Mouse (Mus musculus) neural tube, embryonic 15.5 days (tissue): ENCODE data around the gene Fh1. TPM values are rescaled to one million over a fixed set of nuclear protein-coding genes. Genes with fewer than 3 reads are reported as not detected.

Experiments used
- ATAC-seq: fragments of 200-750 bp; cut with Nextera tagmentation; 2 replicates; pipeline ENCODE4 v1.8.0; 2017; ENCODE audit warnings: mild to moderate bottlenecking, moderate TSS enrichment, moderate library complexity; ENCODE audit not compliant: low FRiP score
- H3K27ac ChIP-seq: fragments of 300-500 bp; sonication (generic); replicated peaks from 2 replicates; pipeline ENCODE4 v1.5.1; 2015; ENCODE audit warnings: mild to moderate bottlenecking, inconsistent platforms
- H3K27me3 ChIP-seq: fragments of 300-500 bp; sonication (generic); replicated peaks from 2 replicates; pipeline ENCODE4 v1.6.1; 2015; ENCODE audit warnings: inconsistent platforms
- H3K36me3 ChIP-seq: fragments of 300-500 bp; sonication (generic); 2 replicates; pipeline ENCODE4 v1.6.1; 2015; ENCODE audit warnings: inconsistent platforms
- H3K4me1 ChIP-seq: fragments of 300-500 bp; sonication (generic); 2 replicates; pipeline ENCODE4 v1.6.1; 2015; ENCODE audit warnings: inconsistent platforms
- H3K4me2 ChIP-seq: fragments of 300-500 bp; sonication (generic); 2 replicates; pipeline ENCODE4 v1.6.1; 2015; ENCODE audit warnings: inconsistent platforms, mild to moderate bottlenecking, moderate library complexity
- H3K4me3 ChIP-seq: fragments of 300-500 bp; sonication (generic); replicated peaks from 2 replicates; pipeline ENCODE4 v1.5.1; 2015; ENCODE audit warnings: mild to moderate bottlenecking, inconsistent platforms
- H3K9ac ChIP-seq: fragments of 300-500 bp; sonication (generic); replicated peaks from 2 replicates; pipeline ENCODE4 v1.6.1; 2015; ENCODE audit warnings: mild to moderate bottlenecking, inconsistent platforms
- H3K9me3 ChIP-seq: fragments of 300-500 bp; sonication (generic); replicated peaks from 2 replicates; pipeline ENCODE4 v1.6.1; 2016; ENCODE audit warnings: inconsistent platforms
- WGBS: fragments of 180-500 bp; shearing (Covaris S2); methylation state at CpG from one replicate; pipeline ENCODE4 v1.1.7; 2015; ENCODE audit warnings: mixed read lengths; 5-methylcytosine and 5-hydroxymethylcytosine counted together
- polyA plus RNA-seq: library from polyadenylated mRNA; unstranded; fragments of >200 nt; fragmentation: Nextera tagmentation; extraction: Ambion mirVana; gene quantifications from 2 replicates; pipeline ENCODE4 v1.2.1, GENCODE M21; 2015

The Fh1 gene
- polyA plus RNA-seq, 1 experiment from 2014 or later, result 117 TPM

- Histone ChIP-seq H3K36me3 (no peaks in the 10 kb centered on the region), H3K27ac (no peak overlapping the region), H3K9ac (no peak overlapping the region), H3K4me3 (no peak overlapping the region), H3K9me3 (no peaks in the 10 kb centered on the region), H3K27me3 (no peaks in the 10 kb centered on the region), H3K4me2 (no peak overlapping the region), H3K4me1 (no peaks in the 10 kb centered on the region)
- ATAC-seq, result no peak
- WGBS, result 87% methylated on average over 6 of the region's 6 CpGs
Measured at GRCm38 (mm10) chr1:175640435-175641150, 15.2 kb upstream of the Fh1 start.

GRCm38 (mm10) chr1:175639072-175639471, 13.6 kb upstream of the Fh1 start:
- Histone ChIP-seq H3K27me3 (no peaks in the 10 kb centered on the region), H3K27ac (no peak overlapping the region), H3K4me1 (no peaks in the 10 kb centered on the region)

GRCm38 (mm10) chr1:175637677-175638076, 12.2 kb upstream of the Fh1 start:
- WGBS, result 83% methylated on average over 7 of the region's 7 CpGs
- no peak overlapping the region for H3K4me3 ChIP-seq
- H3K4me1 ChIP-seq, result no peaks in the 10 kb centered on the region
- ATAC-seq, result no peak
- H3K27me3 ChIP-seq, result no peaks in the 10 kb centered on the region
- no peaks in the 10 kb centered on the region for H3K9me3 ChIP-seq
- H3K9ac ChIP-seq, result no peak overlapping the region
- H3K4me2 ChIP-seq, result no peak overlapping the region
- H3K27ac ChIP-seq, result no peak overlapping the region
- H3K36me3 ChIP-seq, result no peaks in the 10 kb centered on the region

More at GRCm38 (mm10) chr1:175639072-175639471, 13.6 kb upstream of the Fh1 start:
- no peaks in the 10 kb centered on the region for H3K9me3 ChIP-seq
- no peak overlapping the region for H3K4me3 ChIP-seq
- no peak overlapping the region for H3K4me2 ChIP-seq
- 83% methylated on average over 7 of the region's 7 CpGs for WGBS
- H3K36me3 ChIP-seq, result no peaks in the 10 kb centered on the region
- H3K9ac ChIP-seq, result no peak overlapping the region
- ATAC-seq, result no peak

- Histone ChIP-seq H3K4me1 (no peaks in the 10 kb centered on the region), H3K36me3 (no peaks in the 10 kb centered on the region), H3K4me2 (no peak overlapping the region), H3K27ac (no peak overlapping the region), H3K27me3 (no peaks in the 10 kb centered on the region), H3K9ac (no peak overlapping the region), H3K4me3 (no peak overlapping the region), H3K9me3 (no peaks in the 10 kb centered on the region)
- 94% methylated on average over 14 of the region's 14 CpGs for WGBS
- no peak for ATAC-seq
Measured at GRCm38 (mm10) chr1:175632470-175632869, 7.0 kb upstream of the Fh1 start.

- Histone ChIP-seq H3K4me3 (no peak overlapping the region), H3K4me1 (no peaks in the 10 kb centered on the region), H3K36me3 (no peaks in the 10 kb centered on the region), H3K27me3 (no peaks in the 10 kb centered on the region), H3K4me2 (no peak overlapping the region), H3K9ac (no peak overlapping the region), H3K9me3 (no peaks in the 10 kb centered on the region), H3K27ac (no peak overlapping the region)
- ATAC-seq, result no peak
- WGBS, result 80% methylated on average over 10 of the region's 10 CpGs
Measured at GRCm38 (mm10) chr1:175631721-175632221, 6.3 kb upstream of the Fh1 start.

- Histone ChIP-seq H3K9ac (no peak overlapping the region), H3K36me3 (no peaks in the 10 kb centered on the region), H3K27ac (no peak overlapping the region), H3K4me3 (no peak overlapping the region), H3K9me3 (no peaks in the 10 kb centered on the region), H3K4me2 (no peak overlapping the region), H3K4me1 (no peaks in the 10 kb centered on the region), H3K27me3 (no peaks in the 10 kb centered on the region)
- 81% methylated on average over 3 of the region's 3 CpGs for WGBS
- no peak for ATAC-seq
Measured at GRCm38 (mm10) chr1:175631080-175631479, 5.6 kb upstream of the Fh1 start.

GRCm38 (mm10) chr1:175630345-175630744, 4.9 kb upstream of the Fh1 start:
- Histone ChIP-seq H3K4me1 (no peaks in the 10 kb centered on the region), H3K4me2 (no peak overlapping the region), H3K36me3 (no peaks in the 10 kb centered on the region), H3K4me3 (no peak overlapping the region), H3K27ac (no peak overlapping the region), H3K27me3 (no peaks in the 10 kb centered on the region), H3K9me3 (no peaks in the 10 kb centered on the region), H3K9ac (no peak overlapping the region)
- 83% methylated on average over 5 of the region's 5 CpGs for WGBS
- no peak for ATAC-seq

- H3K4me3 ChIP-seq, result no peak overlapping the region
- WGBS, result 91% methylated on average over 6 of the region's 6 CpGs
- no peaks in the 10 kb centered on the region for H3K27me3 ChIP-seq
- no peaks in the 10 kb centered on the region for H3K9me3 ChIP-seq
- peaks cover 5% of the 10 kb centered on the region for H3K4me1 ChIP-seq
- no peak overlapping the region for H3K9ac ChIP-seq
- no peak for ATAC-seq
- H3K4me2 ChIP-seq, result no peak overlapping the region
- H3K27ac ChIP-seq, result no peak overlapping the region
- H3K36me3 ChIP-seq, result no peaks in the 10 kb centered on the region
Measured at GRCm38 (mm10) chr1:175629248-175629647, 3.8 kb upstream of the Fh1 start.

GRCm38 (mm10) chr1:175625990-175626692, 706 bp upstream of the Fh1 start:
- ATAC-seq, result peak; percentile 78
- Histone ChIP-seq H3K4me3 (peak overlapping the region; percentile 91), H3K4me2 (peak overlapping the region; percentile 81), H3K27me3 (no peaks in the 10 kb centered on the region), H3K9ac (no peak overlapping the region), H3K4me1 (peaks cover 19% of the 10 kb centered on the region), H3K27ac (peak overlapping the region; percentile 90), H3K36me3 (no peaks in the 10 kb centered on the region), H3K9me3 (no peaks in the 10 kb centered on the region)
- WGBS, result 90% methylated on average over 1 of the region's 1 CpGs

GRCm38 (mm10) chr1:175623656-175624055, 1.8 kb downstream of the Fh1 start:
- Histone ChIP-seq H3K4me1 (peaks cover 19% of the 10 kb centered on the region), H3K4me2 (no peak overlapping the region), H3K9ac (no peak overlapping the region), H3K4me3 (no peak overlapping the region), H3K27ac (no peak overlapping the region), H3K27me3 (no peaks in the 10 kb centered on the region), H3K36me3 (peaks cover 3% of the 10 kb centered on the region; the same call in 1 of the 2 replicates), H3K9me3 (no peaks in the 10 kb centered on the region)
- 89% methylated on average over 6 of the region's 6 CpGs for WGBS
- no peak for ATAC-seq

- H3K27ac ChIP-seq, result no peak within 1 kb of the TSS
- no peaks in the 10 kb centered on the region for H3K27me3 ChIP-seq
- peaks cover 19% of the 10 kb centered on the region for H3K4me1 ChIP-seq
- H3K9ac ChIP-seq, result no peak within 1 kb of the TSS
- H3K36me3 ChIP-seq, result peaks cover 31% of the 10 kb centered on the region
- ATAC-seq, result no peak
- no peak within 1 kb of the TSS for H3K4me3 ChIP-seq
- no peaks in the 10 kb centered on the region for H3K9me3 ChIP-seq
- no peak within 1 kb of the TSS for H3K4me2 ChIP-seq
- WGBS, result 95% methylated on average over 13 of the region's 13 CpGs
Measured at GRCm38 (mm10) chr1:175619814-175620431, 5.5 kb downstream of the Fh1 start, which contains the start of gene Kmo. Gene Kmo (plus strand): TSS chr1:175620381.
